Mouse (Mus musculus) E14TG2a.4 (cell line): Measurements from ENCODE around the gene Fut7.

ENCODE experiments used
- H3K27me3 ChIP-seq: 2 replicates; pipeline ENCODE4 v1.6.1; 2014; ENCODE audit warnings: low read length, control low read depth; ENCODE audit not compliant: insufficient read depth
- H3K36me3 ChIP-seq: 2 replicates; pipeline ENCODE4 v1.6.1; 2014; ENCODE audit warnings: low read length, control low read depth; ENCODE audit not compliant: insufficient read depth
- H3K4me1 ChIP-seq: replicated peaks from 2 replicates; pipeline ENCODE4 v1.6.1; 2014; ENCODE audit warnings: low read depth, low read length, control low read depth
- H3K4me3 ChIP-seq: replicated peaks from 2 replicates; pipeline ENCODE4 v1.5.1; 2014; ENCODE audit warnings: mild to moderate bottlenecking, low read length
- H3K9me3 ChIP-seq: 2 replicates; pipeline ENCODE4 v1.6.1; 2014; ENCODE audit warnings: low read length, control low read depth
- CTCF ChIP-seq: conservative IDR thresholded peaks from 2 replicates; pipeline ENCODE4 v1.5.1; 2014; ENCODE audit warnings: low read length
- NANOG ChIP-seq: IDR thresholded peaks from 2 replicates; pipeline ENCODE4 v1.6.1; 2014; ENCODE audit warnings: borderline replicate concordance, low read length, mixed read lengths
- POU5F1 ChIP-seq: IDR thresholded peaks from 2 replicates; pipeline ENCODE4 v1.6.1; 2014; ENCODE audit warnings: low read length, borderline replicate concordance

Gene Fut7

DNA sequence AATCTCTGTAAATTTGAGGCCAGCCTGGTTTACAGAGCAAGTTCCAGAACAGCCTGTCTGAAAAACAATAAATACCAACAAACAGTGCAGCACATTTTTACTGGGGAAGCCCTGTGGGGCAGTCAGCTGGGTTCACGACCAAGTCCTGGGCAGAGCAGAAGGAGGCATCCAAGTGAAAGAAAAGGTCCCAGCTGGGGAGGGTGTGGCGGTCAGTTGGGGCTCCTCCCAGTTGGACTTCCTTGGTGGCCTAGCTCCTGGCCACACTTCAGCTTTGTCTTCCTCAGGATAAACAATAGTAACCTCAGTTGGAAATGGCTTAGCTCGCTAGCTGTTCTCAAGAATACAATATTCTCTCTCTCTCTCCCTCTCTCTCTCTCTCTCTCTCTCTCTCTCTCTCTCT is 5.6 kb upstream of the Fut7 start:
- H3K4me1 ChIP-seq = peaks cover 16% of the 10 kb centered on the region
- no peaks in the 10 kb centered on the region for H3K9me3 ChIP-seq
- H3K36me3 ChIP-seq = no peaks in the 10 kb centered on the region
- H3K4me3 ChIP-seq = no peak overlapping the region
- peaks cover 7% of the 10 kb centered on the region; the same call in 1 of the 2 replicates for H3K27me3 ChIP-seq
- TF ChIP-seq POU5F1 (no peak), NANOG (no peak), CTCF (no peak)

DNA sequence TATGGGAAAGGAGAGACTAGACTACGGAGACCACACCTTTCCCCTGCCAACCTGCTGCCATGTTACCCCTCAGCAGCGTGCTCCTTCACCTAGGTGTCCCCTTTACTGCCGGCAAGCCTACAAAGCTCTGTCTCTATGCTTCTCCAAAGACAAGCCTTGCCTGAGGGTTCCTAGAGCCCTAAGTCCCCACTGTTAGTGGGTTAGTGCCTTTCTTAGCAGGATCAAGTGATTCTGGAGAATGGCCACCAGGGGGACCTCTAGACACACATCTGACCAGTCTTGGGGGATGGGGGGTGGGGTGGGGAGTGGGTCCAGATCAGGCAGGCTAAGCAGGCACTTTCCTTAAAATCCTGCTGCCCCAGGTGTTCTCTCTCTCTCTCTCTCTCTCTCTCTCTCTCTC is 1.2 kb upstream of the Fut7 start:
- TF ChIP-seq POU5F1 (no peak), CTCF (peak; percentile 48)
- peaks cover 50% of the 10 kb centered on the region for H3K27me3 ChIP-seq

DNA sequence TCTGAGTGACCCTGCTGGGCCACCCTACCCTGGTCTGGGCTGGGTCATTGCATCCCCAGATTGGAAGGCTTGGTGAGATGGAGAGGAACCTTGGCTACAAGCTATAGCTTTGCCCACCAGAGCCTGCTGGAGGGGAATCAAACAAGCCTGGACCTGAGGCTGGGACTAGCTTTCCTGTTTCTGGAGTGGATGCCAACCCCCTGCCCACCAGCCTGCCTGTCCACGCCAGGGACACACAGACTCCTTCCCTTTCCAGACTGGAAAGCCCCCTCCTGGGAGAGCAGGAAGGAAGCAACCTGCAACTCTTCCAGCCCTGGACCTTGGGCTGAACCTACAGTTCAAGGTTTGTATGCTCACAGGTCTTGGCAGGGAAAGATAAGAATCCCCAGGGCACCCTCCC is 559 bp downstream of the Fut7 start:
- Histone ChIP-seq H3K36me3 (no peaks in the 10 kb centered on the region), H3K9me3 (no peaks in the 10 kb centered on the region), H3K27me3 (peaks cover 48% of the 10 kb centered on the region), H3K4me3 (no peak overlapping the region), H3K4me1 (peaks cover 45% of the 10 kb centered on the region)
- no peak for TF ChIP-seq CTCF
- no peak for TF ChIP-seq POU5F1
- TF ChIP-seq NANOG = no peak

More for the DNA sequence above, 1.2 kb upstream of the Fut7 start:
- no peaks in the 10 kb centered on the region for H3K36me3 ChIP-seq
- H3K4me3 ChIP-seq = no peak overlapping the region
- no peaks in the 10 kb centered on the region for H3K9me3 ChIP-seq
- H3K4me1 ChIP-seq = peaks cover 43% of the 10 kb centered on the region

DNA sequence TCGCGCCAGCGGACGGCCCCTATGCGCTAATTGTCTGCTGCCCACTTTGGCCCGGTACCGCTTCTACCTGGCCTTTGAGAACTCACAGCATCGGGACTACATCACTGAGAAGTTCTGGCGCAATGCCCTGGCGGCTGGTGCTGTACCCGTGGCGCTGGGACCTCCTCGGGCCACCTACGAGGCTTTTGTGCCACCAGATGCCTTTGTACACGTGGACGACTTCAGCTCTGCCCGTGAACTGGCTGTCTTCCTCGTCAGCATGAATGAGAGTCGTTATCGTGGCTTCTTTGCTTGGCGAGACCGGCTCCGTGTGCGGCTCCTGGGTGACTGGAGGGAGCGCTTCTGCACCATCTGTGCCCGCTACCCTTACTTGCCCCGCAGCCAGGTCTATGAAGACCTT is 2.4 kb downstream of the Fut7 start:
- no peak for TF ChIP-seq POU5F1
- TF ChIP-seq CTCF = no peak
- TF ChIP-seq NANOG = no peak
- no peaks in the 10 kb centered on the region for H3K36me3 ChIP-seq
- peaks cover 54% of the 10 kb centered on the region for H3K4me1 ChIP-seq
- no peaks in the 10 kb centered on the region for H3K9me3 ChIP-seq
- H3K4me3 ChIP-seq = peak overlapping the region; percentile 69
- peaks cover 61% of the 10 kb centered on the region for H3K27me3 ChIP-seq

DNA sequence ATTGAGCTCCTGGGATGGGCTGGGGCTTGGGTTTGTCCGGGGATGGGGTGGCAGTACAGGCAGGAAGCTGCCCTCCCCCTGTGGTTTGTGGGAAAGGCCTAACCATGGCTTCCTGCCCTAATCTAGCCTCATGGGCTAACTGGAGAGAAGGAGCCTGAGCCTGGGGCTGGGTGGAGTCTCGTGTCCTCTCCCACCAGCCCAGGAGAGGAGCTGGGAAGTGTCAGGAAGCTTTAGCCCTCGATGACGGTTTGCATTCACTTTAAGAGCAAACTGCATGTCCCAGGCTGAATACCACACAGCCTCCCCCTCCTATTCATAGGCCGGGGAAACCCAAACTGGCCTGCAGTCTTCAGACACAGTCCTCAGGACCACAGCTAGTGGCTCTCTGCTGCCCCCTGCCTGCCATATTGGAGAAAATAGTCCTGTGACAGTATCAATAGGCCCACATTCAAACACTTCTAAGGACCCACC is 3.7 kb downstream of the Fut7 start:
- TF ChIP-seq POU5F1 = no peak
- peak; percentile 93 for TF ChIP-seq CTCF
- Histone ChIP-seq H3K9me3 (no peaks in the 10 kb centered on the region), H3K4me3 (no peak overlapping the region)

DNA sequence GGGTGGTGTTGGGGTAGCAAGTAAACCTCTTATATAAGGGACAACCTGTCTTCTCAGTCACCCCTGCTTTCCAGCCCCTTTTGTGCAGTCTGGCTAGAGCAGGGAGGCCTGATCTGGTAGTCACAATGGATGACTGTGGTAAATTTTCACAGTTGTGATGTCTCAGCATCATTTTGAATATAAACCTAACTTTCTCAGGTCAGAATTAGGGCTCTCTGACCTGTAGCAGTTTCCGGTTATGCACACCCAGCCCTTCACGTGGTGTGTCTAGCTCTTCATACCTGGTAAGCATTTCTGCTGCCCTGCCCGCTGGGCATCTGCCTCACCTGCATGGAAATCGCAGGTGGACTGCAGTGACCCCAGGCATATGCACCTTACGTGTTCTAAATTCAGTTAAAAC is 4.2 kb downstream of the Fut7 start:
- no peak for TF ChIP-seq POU5F1
- TF ChIP-seq NANOG = no peak
- TF ChIP-seq CTCF = no peak
- peaks cover 75% of the 10 kb centered on the region for H3K27me3 ChIP-seq
- no peaks in the 10 kb centered on the region for H3K9me3 ChIP-seq
- H3K4me1 ChIP-seq = peaks cover 47% of the 10 kb centered on the region
- H3K36me3 ChIP-seq = no peaks in the 10 kb centered on the region
- no peak overlapping the region for H3K4me3 ChIP-seq

More for the DNA sequence above, 3.7 kb downstream of the Fut7 start:
- Histone ChIP-seq H3K27me3 (peaks cover 74% of the 10 kb centered on the region), H3K4me1 (peaks cover 50% of the 10 kb centered on the region), H3K36me3 (no peaks in the 10 kb centered on the region)

DNA sequence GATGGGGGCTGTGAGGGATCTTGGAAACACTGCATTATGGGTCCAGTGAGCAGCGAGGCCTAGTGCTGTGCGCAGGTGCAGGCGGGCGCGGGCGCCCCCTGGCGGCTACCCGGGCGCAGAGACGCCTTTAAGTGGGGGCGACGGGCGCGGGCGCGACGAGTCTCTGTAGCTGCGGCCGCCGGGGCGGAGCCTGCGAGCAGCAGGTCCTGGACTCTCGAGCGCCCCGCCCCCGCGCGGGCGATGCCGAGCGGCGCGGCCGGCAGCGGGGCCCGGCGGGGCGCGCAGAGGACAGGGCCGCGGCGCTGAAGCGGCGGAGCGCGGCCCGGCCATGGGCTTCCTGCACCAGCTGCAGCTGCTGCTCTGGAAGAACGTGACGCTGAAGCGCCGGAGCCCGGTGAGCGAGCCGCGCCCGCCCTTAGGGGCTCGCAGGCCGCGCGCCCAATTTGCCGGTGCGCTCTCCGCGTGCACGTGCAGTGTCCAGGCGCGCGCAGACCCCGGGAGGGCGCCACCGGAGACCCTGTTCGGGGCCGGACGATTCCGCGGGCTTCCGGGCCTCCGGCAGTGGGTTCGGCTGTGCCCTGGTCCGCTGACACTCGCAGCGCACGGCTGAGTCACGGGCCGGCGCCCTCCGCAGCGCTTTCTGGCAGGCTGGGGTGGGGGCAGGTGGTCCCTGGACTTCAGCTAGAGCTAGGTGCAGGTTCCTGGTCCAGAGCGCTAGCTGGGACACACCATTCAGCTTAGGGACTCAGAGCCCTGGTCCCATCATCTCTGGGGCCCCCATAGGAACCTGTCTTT is 5.6 kb downstream of the Fut7 start, which contains the start of gene Abca2:
Abca2 (plus strand) TSS at position 262 of the 795 bp plus-strand sequence.
- peaks cover 61% of the 10 kb centered on the region for H3K27me3 ChIP-seq
- no peaks in the 10 kb centered on the region for H3K36me3 ChIP-seq
- peak within 1 kb of the TSS; percentile 91 for H3K4me3 ChIP-seq
- TF ChIP-seq NANOG (no peak), POU5F1 (no peak), CTCF (no peak)
- no peaks in the 10 kb centered on the region for H3K9me3 ChIP-seq
- H3K4me1 ChIP-seq = peaks cover 37% of the 10 kb centered on the region

DNA sequence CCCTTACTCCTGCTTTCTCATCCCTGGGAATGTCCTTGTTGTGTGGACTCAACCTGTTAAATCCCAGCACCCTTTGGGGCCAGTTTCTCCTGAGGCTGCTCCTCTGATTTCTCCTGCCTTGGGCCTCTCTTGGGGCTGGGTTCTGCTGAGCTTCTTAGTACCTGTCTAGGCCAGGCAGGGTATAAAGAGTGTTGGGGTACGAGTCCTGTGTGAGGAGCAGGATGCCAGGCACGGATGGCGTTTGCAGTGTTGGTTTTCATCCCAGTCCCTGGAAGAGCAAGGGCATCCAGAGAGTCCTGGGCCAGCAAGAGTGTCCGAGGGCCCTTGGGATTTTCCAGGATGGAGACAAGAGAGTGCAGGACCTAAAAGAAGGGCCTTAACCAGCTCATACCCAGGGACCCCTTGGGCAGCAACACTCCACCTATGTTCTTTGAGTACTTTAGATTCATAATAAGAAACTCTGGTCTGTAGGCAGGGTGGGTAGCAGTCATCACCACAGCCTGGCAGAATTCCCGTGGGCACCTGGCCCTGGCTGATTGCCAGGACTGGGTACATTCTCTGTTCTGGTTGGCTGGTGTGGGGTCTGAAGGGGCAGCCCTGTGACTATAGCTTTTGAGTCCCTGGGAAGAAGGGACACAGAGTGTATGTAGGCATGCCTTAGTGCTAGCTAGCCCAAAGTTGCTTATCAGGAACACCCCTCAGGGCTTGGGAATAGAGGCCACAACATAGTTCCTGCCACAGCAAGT is 6.5 kb downstream of the Fut7 start:
- peaks cover 59% of the 10 kb centered on the region for H3K27me3 ChIP-seq
- H3K36me3 ChIP-seq = no peaks in the 10 kb centered on the region
- TF ChIP-seq POU5F1 (no peak), CTCF (no peak), NANOG (no peak)
- peaks cover 35% of the 10 kb centered on the region for H3K4me1 ChIP-seq
- no peaks in the 10 kb centered on the region for H3K9me3 ChIP-seq
- H3K4me3 ChIP-seq = peak overlapping the region; percentile 91
